Mouse (Mus musculus): ENCODE results near the gene Orc5. TPM values are rescaled to one million over a fixed set of nuclear protein-coding genes. Genes with fewer than 3 reads are reported as not detected.
A peak's percentile ranks its signal among the peaks of the same experiment; 100 is the strongest.

Orc5 gene
- total and polyA plus RNA-seq, 3 experiments, result 27.4 to 76.5 (median 47.8) TPM

- Histone ChIP-seq H3K9ac (ENCODE audit: insufficient read depth, low read depth) (no peak overlapping the region), H3K4me1 (ENCODE audit: control insufficient read depth in 1 of 2, insufficient read depth in 2 of 2) (peaks cover 0 to 21% of the 10 kb centered on the region in 2 experiments; a peak in 2 of 4 replicates), H3K9me3 (replicated peaks; ENCODE audit: low read length) (no peaks in the 10 kb centered on the region), H3K4me3 (replicated peaks in 1 of 3; ENCODE audit: low read depth in 2 of 3, low read length in 2 of 3, poor library complexity in 1 of 3) (no peak overlapping the region), H3K36me3 (replicated peaks in 1 of 2; ENCODE audit: control insufficient read depth in 1 of 2, insufficient read depth in 1 of 2, low read length in 1 of 2) (peaks cover 19 to 64% of the 10 kb centered on the region in 2 experiments), H3K79me2 (replicated peaks; ENCODE audit: control insufficient read depth, extremely low read depth, insufficient read depth, poor library complexity, severe bottlenecking) (no peaks in the 10 kb centered on the region), H3K27me3 (replicated peaks) (no peaks in the 10 kb centered on the region), H3K27ac (ENCODE audit: insufficient read depth, low read depth) (no peak overlapping the region), H3K4me2 (ENCODE audit: insufficient read depth, low read depth, poor library complexity, severe bottlenecking) (no peak overlapping the region)
- dilution Hi-C loops (cut with MboI; ENCODE audit: extremely low pct_ligation_motif_present, extremely low pct_unique_long_range_greater_than_20kb, low sequenced_read_pairs), result no loop called here
- in situ Hi-C loops (cut with MboI; ENCODE audit: low pct_ligation_motif_present, low pct_unique_long_range_greater_than_20kb, low sequenced_read_pairs), result no loop called here
- no peak for TF ChIP-seq ELF1 (IDR thresholded peaks at IDR 0.05; ENCODE audit: low read depth, low read length)
- TF ChIP-seq JUND (conservative IDR thresholded peaks at IDR 0.05; ENCODE audit: low read depth, low read length), result no peak
- TF ChIP-seq MXI1 (IDR thresholded peaks at IDR 0.05; ENCODE audit: low read depth, low read length), result no peak
- TF ChIP-seq MEF2A (IDR thresholded peaks at IDR 0.05; ENCODE audit: borderline replicate concordance, low read depth, low read length), result no peak
- no peak for TF ChIP-seq MYC (IDR thresholded peaks at IDR 0.05; ENCODE audit: low read depth, low read length)
- no peak for TF ChIP-seq MAZ (IDR thresholded peaks at IDR 0.05; ENCODE audit: low read depth, low read length)
- no peak for TF ChIP-seq ZMIZ1 (IDR thresholded peaks at IDR 0.05; ENCODE audit: low read depth, low read length)
- no peak for DNase-seq (ENCODE audit: extremely low read depth)
Measured at GRCm38 (mm10) chr5:22486601-22487206, 63.5 kb downstream of the Orc5 start.

- Histone ChIP-seq H3K4me1 (ENCODE audit: control insufficient read depth in 1 of 2, insufficient read depth in 2 of 2) (peaks cover 0 to 21% of the 10 kb centered on the region in 2 experiments; a peak in 2 of 4 replicates), H3K36me3 (replicated peaks in 1 of 2; ENCODE audit: control insufficient read depth in 1 of 2, insufficient read depth in 1 of 2, low read length in 1 of 2) (peaks cover 17 to 56% of the 10 kb centered on the region in 2 experiments), H3K9me3 (replicated peaks; ENCODE audit: low read length) (no peaks in the 10 kb centered on the region), H3K9ac (ENCODE audit: insufficient read depth, low read depth) (no peak overlapping the region), H3K79me2 (replicated peaks; ENCODE audit: control insufficient read depth, extremely low read depth, insufficient read depth, poor library complexity, severe bottlenecking) (no peaks in the 10 kb centered on the region), H3K4me3 (replicated peaks in 1 of 3; ENCODE audit: low read depth in 2 of 3, low read length in 2 of 3, poor library complexity in 1 of 3) (no peak overlapping the region), H3K4me2 (ENCODE audit: insufficient read depth, low read depth, poor library complexity, severe bottlenecking) (no peak overlapping the region), H3K27me3 (replicated peaks) (no peaks in the 10 kb centered on the region), H3K27ac (ENCODE audit: insufficient read depth, low read depth) (no peak overlapping the region)
- TF ChIP-seq JUN (IDR thresholded peaks at IDR 0.05; ENCODE audit: insufficient read depth, low read depth, low read length) (no peak), CHD2 (IDR thresholded peaks at IDR 0.05; ENCODE audit: low read length) (no peak), POLR2A (IDR thresholded peaks at IDR 0.05; ENCODE audit: low read depth, low read length) (no peak), PAX5 (IDR thresholded peaks at IDR 0.05; ENCODE audit: low read length) (no peak), HCFC1 (IDR thresholded peaks at IDR 0.05; ENCODE audit: low read depth, low read length) (no peak), BHLHE40 (IDR thresholded peaks at IDR 0.05; ENCODE audit: low read depth, low read length) (no peak), ZMIZ1 (IDR thresholded peaks at IDR 0.05; ENCODE audit: low read depth, low read length) (no peak), RCOR1 (conservative IDR thresholded peaks at IDR 0.05; ENCODE audit: low read depth, low read length) (no peak), ZC3H11A (IDR thresholded peaks at IDR 0.05; ENCODE audit: low read depth, low read length) (no peak), MAZ (IDR thresholded peaks at IDR 0.05; ENCODE audit: low read depth, low read length) (no peak), USF2 (conservative IDR thresholded peaks at IDR 0.05; ENCODE audit: low read depth, low read length) (no peak), JUND (conservative IDR thresholded peaks at IDR 0.05; ENCODE audit: low read depth, low read length) (no peak), CHD1 (IDR thresholded peaks at IDR 0.05; ENCODE audit: low read depth, low read length) (no peak), NRF1 (IDR thresholded peaks at IDR 0.05; ENCODE audit: low read depth, low read length) (no peak), SMC3 (IDR thresholded peaks at IDR 0.05; ENCODE audit: low read depth, low read length) (no peak)
- dilution Hi-C loops (cut with MboI; ENCODE audit: extremely low pct_ligation_motif_present, extremely low pct_unique_long_range_greater_than_20kb, low sequenced_read_pairs), result no loop called here
- DNase-seq (ENCODE audit: extremely low read depth), result peak; percentile 5
- in situ Hi-C loops (cut with MboI; ENCODE audit: low pct_ligation_motif_present, low pct_unique_long_range_greater_than_20kb, low sequenced_read_pairs), result no loop called here
Measured at GRCm38 (mm10) chr5:22485764-22486163, 64.5 kb downstream of the Orc5 start.

All from CH12.LX (cell line).